Mouse (Mus musculus) bone marrow, adult 2 months (tissue): ENCODE data around the gene Pcdh15.

ENCODE experiments used
- CTCF ChIP-seq: fragments of 200-500 bp; IDR thresholded peaks from 2 replicates; pipeline ENCODE4 v1.5.1; 2011; ENCODE audit warnings: low read length, control low read depth; ENCODE audit not compliant: control insufficient read depth, insufficient read depth
- POLR2A ChIP-seq: fragments of 200-500 bp; IDR thresholded peaks from 2 replicates; pipeline ENCODE4 v1.6.1; 2011; ENCODE audit warnings: low read depth, mild to moderate bottlenecking, control low read depth, low read length, borderline replicate concordance; ENCODE audit not compliant: control insufficient read depth

DNA sequence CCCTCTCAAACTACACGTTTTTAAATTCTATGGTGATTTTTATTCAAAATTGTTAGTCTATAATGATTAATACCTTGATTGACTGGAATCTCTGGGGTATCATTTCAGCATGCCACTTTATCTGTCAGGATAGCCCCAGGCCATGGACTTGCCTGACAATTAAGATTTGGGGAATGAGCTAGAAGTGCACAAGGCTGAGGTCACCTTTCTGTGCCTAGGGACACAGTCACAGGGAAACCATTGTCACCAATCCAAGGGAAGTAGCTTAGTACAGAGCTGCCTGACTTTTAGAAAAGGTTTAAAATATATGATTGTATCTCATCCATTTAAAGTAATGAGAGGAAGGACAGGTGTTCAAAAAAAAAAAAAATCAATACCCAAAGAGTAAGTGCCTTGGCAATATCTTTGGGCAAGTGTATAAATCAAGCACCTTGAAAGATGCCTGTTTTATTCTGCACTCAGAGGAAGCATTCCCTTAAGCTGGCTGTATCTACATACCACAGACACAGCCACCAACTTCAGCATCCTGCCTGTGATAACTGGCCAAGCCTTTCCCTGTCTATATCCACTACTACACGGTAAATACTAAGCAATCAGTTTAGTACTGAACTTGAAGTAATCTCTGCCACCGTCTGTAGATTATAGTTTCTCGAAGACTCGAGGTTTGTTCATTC lies 779.0 kb downstream of the Pcdh15 start:
- TF ChIP-seq CTCF = no peak
- no peak for TF ChIP-seq POLR2A
